Mouse (Mus musculus): ENCODE data around the gene Isoc2b.

- TF ChIP-seq CTCF (IDR thresholded peaks at IDR 0.05; ENCODE audit: low read depth, low read length) (no peak), POLR2A (IDR thresholded peaks at IDR 0.05; ENCODE audit: insufficient read depth, low read length) (no peak)
These were observed 45.8 kb upstream of the Isoc2b start for GRCm38 (mm10) chr7:4915669-4916416.

Measured in ES-Bruce4 (cell line).